Mouse (Mus musculus): ENCODE measurements around the gene Zdhhc14. TPM values are rescaled to one million over a fixed set of nuclear protein-coding genes. Genes with fewer than 3 reads are reported as not detected.
"Not testable (repeated sequence)": the region's sequence is repeated elsewhere in the genome, so short reads cannot be mapped to it uniquely, and the experiment has no call there.

Zdhhc14 gene
- polyA plus RNA-seq, 1 experiment from 2014 or later: 8.4 TPM

DNA sequence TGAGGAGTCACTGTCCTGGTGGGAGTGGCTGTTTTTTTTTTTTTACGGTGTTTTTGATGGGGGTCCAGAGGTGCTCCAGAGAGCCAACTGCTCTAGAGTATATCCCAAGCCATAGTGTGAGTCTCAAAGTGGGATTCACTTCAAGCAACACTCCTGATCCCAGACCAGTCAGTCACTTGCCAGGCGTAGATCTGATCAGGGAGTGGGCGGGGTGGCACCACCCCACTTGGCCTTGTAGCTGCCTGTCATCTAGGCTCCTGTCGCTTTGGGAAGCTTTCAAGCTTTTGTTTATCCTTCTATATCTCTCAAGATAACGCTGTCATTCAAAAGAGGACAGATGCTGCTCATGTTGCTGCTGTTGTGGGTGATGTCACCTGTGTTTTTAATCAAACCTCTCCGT is 130.4 kb downstream of the Zdhhc14 start:
- Histone ChIP-seq H3K4me2 (no peak overlapping the region), H3K4me3 (no peak overlapping the region), H3K27me3 (no peaks in the 10 kb centered on the region), H3K27ac (replicated peaks) (no peak overlapping the region), H3K9ac (no peak overlapping the region), H3K36me3 (no peaks in the 10 kb centered on the region), H3K9me3 (no peaks in the 10 kb centered on the region), H3K4me1 (replicated peaks) (0 out of 2 replicates have a peak, but pooled peaks cover 5% of the 10 kb centered on the region)
- ATAC-seq (ENCODE audit: low read depth): no peak
- 75% methylated on average over 6 of the region's 6 CpGs for WGBS

DNA sequence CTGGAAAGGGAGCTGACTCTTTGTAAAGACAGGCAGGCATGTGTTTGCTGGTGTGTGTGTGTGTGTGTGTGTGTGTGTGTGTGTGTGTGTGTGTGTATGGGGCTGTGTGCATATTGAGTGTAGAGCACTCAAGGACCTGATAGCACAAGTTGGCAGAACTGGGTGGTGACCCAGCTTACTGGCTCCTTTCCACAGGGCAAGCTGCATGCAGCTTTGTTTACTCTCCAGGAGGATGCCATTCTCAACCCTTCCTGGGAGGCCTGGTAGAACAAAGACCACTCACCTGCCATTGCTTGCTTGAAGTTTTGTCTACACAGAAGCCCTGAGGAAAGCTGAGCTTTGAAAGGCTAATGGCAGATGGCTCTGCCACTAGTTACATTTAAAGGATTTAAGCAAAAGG is 130.8 kb downstream of the Zdhhc14 start:
- H3K9me3 ChIP-seq: no peaks in the 10 kb centered on the region
- H3K4me3 ChIP-seq: no peak overlapping the region
- no peak overlapping the region for H3K27ac ChIP-seq (replicated peaks)
- no peak overlapping the region for H3K4me2 ChIP-seq
- no peak for ATAC-seq (ENCODE audit: low read depth)
- H3K4me1 ChIP-seq (replicated peaks): 0 out of 2 replicates have a peak, but pooled peaks cover 1% of the 10 kb centered on the region
- H3K27me3 ChIP-seq: no peaks in the 10 kb centered on the region
- no peaks in the 10 kb centered on the region for H3K36me3 ChIP-seq
- H3K9ac ChIP-seq: no peak overlapping the region

DNA sequence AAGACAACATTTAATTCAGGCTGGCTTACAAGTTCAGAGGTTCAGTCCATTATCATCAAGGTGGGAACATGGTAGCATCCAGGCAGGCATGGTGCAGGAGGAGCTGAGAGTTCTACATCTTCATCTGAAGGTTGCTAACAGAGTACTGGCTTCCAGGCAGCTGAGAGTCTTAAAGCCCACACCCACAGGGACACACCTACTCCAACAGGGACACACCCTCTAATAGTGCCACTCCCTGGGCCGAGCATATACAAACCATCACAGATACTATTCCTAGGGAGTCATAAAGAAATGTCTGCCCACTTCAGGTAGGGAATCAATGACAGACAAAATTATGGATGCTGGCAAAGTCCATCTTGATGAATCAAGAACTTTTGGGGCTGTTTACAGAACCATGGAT is 132.5 kb downstream of the Zdhhc14 start:
- H3K36me3 ChIP-seq; ATAC-seq (ENCODE audit: low read depth); H3K27me3 ChIP-seq; H3K9ac ChIP-seq; H3K9me3 ChIP-seq; H3K4me1 ChIP-seq (replicated peaks); H3K4me2 ChIP-seq; H3K4me3 ChIP-seq; H3K27ac ChIP-seq (replicated peaks): not testable (repeated sequence)
- 79% methylated on average over 1 of the region's 1 CpGs for WGBS

DNA sequence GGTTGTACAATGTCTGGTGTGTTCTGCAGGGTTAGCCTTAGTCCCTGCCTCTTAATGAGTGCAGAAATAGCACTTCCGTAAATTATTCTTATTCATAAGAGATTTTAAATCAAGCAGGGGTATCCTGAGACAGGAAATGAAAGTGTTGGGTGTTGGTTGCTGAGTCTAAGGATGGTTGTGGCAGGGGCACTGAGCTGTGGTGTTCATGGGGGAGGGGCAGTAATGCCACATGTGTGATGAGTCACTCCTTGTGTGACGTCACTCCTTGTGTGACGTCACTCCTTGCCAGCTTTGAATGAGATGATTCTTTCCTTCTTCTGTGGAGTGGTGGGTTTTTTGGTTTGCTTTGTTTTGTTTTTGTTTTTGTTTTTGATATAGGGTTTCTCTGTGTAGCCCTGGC is 134.0 kb downstream of the Zdhhc14 start:
- Histone ChIP-seq H3K4me1 (replicated peaks) (no peaks in the 10 kb centered on the region), H3K4me3 (no peak overlapping the region), H3K9me3 (no peaks in the 10 kb centered on the region), H3K36me3 (no peaks in the 10 kb centered on the region), H3K9ac (no peak overlapping the region), H3K27me3 (no peaks in the 10 kb centered on the region), H3K4me2 (no peak overlapping the region), H3K27ac (replicated peaks) (no peak overlapping the region)
- 81% methylated on average over 3 of the region's 3 CpGs for WGBS
- no peak for ATAC-seq (ENCODE audit: low read depth)

DNA sequence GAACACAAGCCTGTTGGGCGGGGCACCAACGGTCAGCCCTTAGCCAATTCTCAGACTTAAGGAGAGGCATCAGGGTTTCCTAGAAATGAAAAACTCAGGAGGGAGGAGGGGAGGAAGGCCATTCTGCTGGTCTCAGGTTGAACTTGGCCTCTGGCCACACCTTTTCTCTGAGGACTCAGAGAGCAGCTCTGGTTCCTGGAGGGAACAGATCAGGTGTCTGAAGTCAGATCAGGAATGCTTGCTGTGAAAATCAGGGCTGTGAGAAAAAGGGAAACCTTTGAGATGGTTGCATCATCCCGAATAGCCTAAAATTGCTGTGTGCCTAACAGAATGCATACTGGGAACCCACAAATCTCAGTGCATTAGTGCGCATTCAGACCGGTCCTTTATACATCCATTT is 135.3 kb downstream of the Zdhhc14 start:
- Histone ChIP-seq H3K4me1 (replicated peaks) (no peaks in the 10 kb centered on the region), H3K27ac (replicated peaks) (no peak overlapping the region), H3K36me3 (no peaks in the 10 kb centered on the region), H3K27me3 (no peaks in the 10 kb centered on the region), H3K9ac (no peak overlapping the region), H3K9me3 (no peaks in the 10 kb centered on the region), H3K4me2 (no peak overlapping the region), H3K4me3 (no peak overlapping the region)
- WGBS: 92% methylated on average over 5 of the region's 5 CpGs
- ATAC-seq (ENCODE audit: low read depth): no peak

- Histone ChIP-seq H3K4me1 (replicated peaks) (no peaks in the 10 kb centered on the region), H3K4me2 (no peak overlapping the region), H3K36me3 (no peaks in the 10 kb centered on the region), H3K4me3 (no peak overlapping the region), H3K27me3 (no peaks in the 10 kb centered on the region), H3K27ac (replicated peaks) (no peak overlapping the region), H3K9me3 (no peaks in the 10 kb centered on the region), H3K9ac (no peak overlapping the region)
- WGBS: 82% methylated on average over 4 of the region's 4 CpGs
- ATAC-seq (ENCODE audit: low read depth): no peak
Observed at GRCm38 (mm10) chr17:5629651-5630050, 137.3 kb downstream of the Zdhhc14 start.

DNA sequence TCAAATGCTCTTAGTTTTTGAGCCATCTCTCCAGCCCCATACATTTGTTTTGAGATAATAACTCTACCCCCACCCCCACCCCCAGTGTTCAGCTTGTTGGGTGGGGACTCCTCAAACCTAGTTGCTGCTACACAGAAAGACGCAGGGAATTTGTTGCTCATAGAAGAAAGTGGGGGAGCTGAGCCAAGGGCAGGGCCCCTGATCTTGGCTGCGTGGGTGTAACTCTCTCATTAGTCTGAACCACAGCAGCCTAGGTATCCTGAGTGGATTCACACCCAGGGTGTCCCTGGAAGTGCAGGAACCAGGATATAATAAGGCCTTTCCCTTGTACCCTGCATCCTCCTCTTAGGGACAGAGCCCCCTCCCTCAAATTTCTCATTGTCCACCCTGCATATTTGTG is 142.9 kb downstream of the Zdhhc14 start:
- no peaks in the 10 kb centered on the region for H3K9me3 ChIP-seq
- H3K36me3 ChIP-seq: no peaks in the 10 kb centered on the region
- no peak overlapping the region for H3K4me2 ChIP-seq
- WGBS: 76% methylated on average over 2 of the region's 2 CpGs
- H3K27ac ChIP-seq (replicated peaks): no peak overlapping the region
- no peak overlapping the region for H3K9ac ChIP-seq
- 0 out of 2 replicates have a peak, but pooled peaks cover 5% of the 10 kb centered on the region for H3K4me1 ChIP-seq (replicated peaks)
- no peak for ATAC-seq (ENCODE audit: low read depth)
- H3K4me3 ChIP-seq: no peak overlapping the region
- no peaks in the 10 kb centered on the region for H3K27me3 ChIP-seq

DNA sequence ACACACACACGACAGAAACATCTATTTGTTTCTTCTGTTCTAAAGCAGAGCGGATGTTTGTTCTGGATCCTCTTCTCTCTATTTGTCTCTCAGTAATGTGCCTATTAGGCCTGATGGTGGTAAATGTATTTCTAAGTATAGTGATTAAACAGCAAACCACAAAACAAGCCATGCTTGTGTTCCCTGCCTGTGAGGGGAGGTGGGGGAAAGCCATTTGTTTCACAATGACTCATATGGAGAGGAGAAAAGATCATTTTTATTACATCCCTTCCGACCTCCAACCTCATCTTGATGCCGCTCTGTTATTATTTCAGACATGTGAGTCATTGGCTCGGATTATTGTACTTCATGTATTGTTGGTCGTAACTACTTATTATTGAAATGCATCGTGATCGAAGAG is 149.1 kb downstream of the Zdhhc14 start:
- WGBS: 87% methylated on average over 8 of the region's 8 CpGs

GRCm38 (mm10) chr17:5642918-5643721 is 150.8 kb downstream of the Zdhhc14 start:
- WGBS: 83% methylated on average over 15 of the region's 15 CpGs
- Histone ChIP-seq H3K4me3 (no peak overlapping the region), H3K4me1 (replicated peaks) (0 out of 2 replicates have a peak, but pooled peaks cover 5% of the 10 kb centered on the region), H3K36me3 (no peaks in the 10 kb centered on the region), H3K9me3 (no peaks in the 10 kb centered on the region), H3K9ac (no peak overlapping the region), H3K27ac (replicated peaks) (no peak overlapping the region), H3K4me2 (no peak overlapping the region), H3K27me3 (no peaks in the 10 kb centered on the region)
- no peak for ATAC-seq (ENCODE audit: low read depth)

More for the DNA sequence above, 149.1 kb downstream of the Zdhhc14 start:
- Histone ChIP-seq H3K27me3 (no peaks in the 10 kb centered on the region), H3K4me1 (replicated peaks) (0 out of 2 replicates have a peak, but pooled peaks cover 5% of the 10 kb centered on the region), H3K4me3 (no peak overlapping the region), H3K9me3 (no peaks in the 10 kb centered on the region), H3K36me3 (no peaks in the 10 kb centered on the region), H3K9ac (no peak overlapping the region), H3K4me2 (no peak overlapping the region), H3K27ac (replicated peaks) (no peak overlapping the region)
- no peak for ATAC-seq (ENCODE audit: low read depth)

- ATAC-seq (ENCODE audit: low read depth): no peak
- Histone ChIP-seq H3K27me3 (no peaks in the 10 kb centered on the region), H3K4me1 (replicated peaks) (no peaks in the 10 kb centered on the region), H3K9me3 (no peaks in the 10 kb centered on the region), H3K36me3 (no peaks in the 10 kb centered on the region), H3K4me3 (no peak overlapping the region), H3K4me2 (no peak overlapping the region), H3K27ac (replicated peaks) (no peak overlapping the region), H3K9ac (no peak overlapping the region)
- 90% methylated on average over 4 of the region's 4 CpGs for WGBS
Observed at GRCm38 (mm10) chr17:5650124-5650523, 157.8 kb downstream of the Zdhhc14 start.

GRCm38 (mm10) chr17:5650642-5651041 is 158.3 kb downstream of the Zdhhc14 start:
- ATAC-seq (ENCODE audit: low read depth): no peak
- no peak overlapping the region for H3K4me2 ChIP-seq
- H3K4me3 ChIP-seq: no peak overlapping the region
- no peaks in the 10 kb centered on the region for H3K36me3 ChIP-seq
- 79% methylated on average over 4 of the region's 4 CpGs for WGBS
- H3K27ac ChIP-seq (replicated peaks): no peak overlapping the region
- H3K9ac ChIP-seq: no peak overlapping the region
- H3K9me3 ChIP-seq: no peaks in the 10 kb centered on the region
- H3K27me3 ChIP-seq: no peaks in the 10 kb centered on the region
- H3K4me1 ChIP-seq (replicated peaks): no peaks in the 10 kb centered on the region

GRCm38 (mm10) chr17:5651551-5651950 is 159.2 kb downstream of the Zdhhc14 start:
- H3K36me3 ChIP-seq: no peaks in the 10 kb centered on the region
- H3K9me3 ChIP-seq: no peaks in the 10 kb centered on the region
- no peak overlapping the region for H3K4me2 ChIP-seq
- H3K4me3 ChIP-seq: no peak overlapping the region
- no peak overlapping the region for H3K27ac ChIP-seq (replicated peaks)
- no peaks in the 10 kb centered on the region for H3K27me3 ChIP-seq
- no peak overlapping the region for H3K9ac ChIP-seq
- WGBS: 88% methylated on average over 4 of the region's 4 CpGs
- no peak for ATAC-seq (ENCODE audit: low read depth)
- no peaks in the 10 kb centered on the region for H3K4me1 ChIP-seq (replicated peaks)

- ATAC-seq (ENCODE audit: low read depth): no peak
- no peak overlapping the region for H3K4me3 ChIP-seq
- H3K27me3 ChIP-seq: no peaks in the 10 kb centered on the region
- no peak overlapping the region for H3K4me2 ChIP-seq
- H3K9ac ChIP-seq: no peak overlapping the region
- no peaks in the 10 kb centered on the region for H3K36me3 ChIP-seq
- H3K4me1 ChIP-seq (replicated peaks): no peaks in the 10 kb centered on the region
- no peak overlapping the region for H3K27ac ChIP-seq (replicated peaks)
- 84% methylated on average over 9 of the region's 9 CpGs for WGBS
- no peaks in the 10 kb centered on the region for H3K9me3 ChIP-seq
Observed at GRCm38 (mm10) chr17:5653981-5654380, 161.6 kb downstream of the Zdhhc14 start.
